Mouse (Mus musculus): ENCODE data around the gene Zfp821.

Gene Zfp821

GRCm38 (mm10) chr8:109704565-109705319 is 604 bp upstream of the Zfp821 start:
- ChIA-PET CTCF (interaction anchor here in 1 of 4 experiments (1.4 to 2.7 kb wide), 2 partner anchors 12 to 32 kb away, joined by 5 to 13 read pairs; partner anchors contain the start of gene Ist1), POLR2A (interaction anchor here (0.6 to 3.9 kb wide), 42 partner anchors 8 to 941 kb away, joined by 3 to 89 read pairs (median 5); partner anchors contain the start of genes Ap1g1 (in 3 of the 4), Ist1 (in 3 of the 4), Atxn1l (in 2 of the 4) and Dhodh (in 2 of the 4))

- CTCF ChIA-PET, result interaction anchor here in 3 of 4 experiments (0.5 to 2.7 kb wide), 12 partner anchors 10 to 913 kb away, joined by 3 to 13 read pairs (median 4); partner anchors contain the start of genes Ist1 (in 2 of the 3) and Dhodh (in 1 of the 3)
- POLR2A ChIA-PET, result interaction anchor here (0.6 to 3.9 kb wide), 36 partner anchors 8 to 439 kb away, joined by 3 to 89 read pairs (median 5); partner anchors contain the start of genes Ap1g1 (in 3 of the 4), Ist1 (in 3 of the 4), Atxn1l (in 2 of the 4) and Dhodh (in 2 of the 4)
Measured at GRCm38 (mm10) chr8:109706076-109706873, 929 bp downstream of the Zfp821 start.

- ChIA-PET CTCF (interaction anchor here in 3 of 4 experiments (0.7 to 2.7 kb wide), 8 partner anchors 10 to 93 kb away, joined by 3 to 13 read pairs (median 3); partner anchors contain the start of gene Ist1 (in 1 of the 3)), POLR2A (interaction anchor here (0.9 to 3.9 kb wide), 20 partner anchors 12 to 162 kb away, joined by 3 to 89 read pairs (median 8); partner anchors contain the start of genes Ap1g1 (in 3 of the 4), Ist1 (in 3 of the 4), Atxn1l (in 2 of the 4) and Dhodh (in 1 of the 4))
Measured at GRCm38 (mm10) chr8:109706874-109707237, 1.5 kb downstream of the Zfp821 start.

GRCm38 (mm10) chr8:109707921-109708320 is 2.6 kb downstream of the Zfp821 start:
- ChIA-PET CTCF (interaction anchor here in 2 of 4 experiments (1.1 to 1.3 kb wide), 2 partner anchors 11 to 20 kb away, joined by 3 read pairs; no protein-coding TSS in a partner anchor), POLR2A (interaction anchor here in 3 of 4 experiments (1.0 to 3.9 kb wide), 5 partner anchors 13 to 23 kb away, joined by 3 to 89 read pairs (median 4); partner anchors contain the start of gene Ist1 (in 2 of the 3))

- ChIA-PET POLR2A (interaction anchor here in 2 of 4 experiments (0.7 to 1.1 kb wide), 2 partner anchors 12 to 23 kb away, joined by 3 to 4 read pairs; no protein-coding TSS in a partner anchor), CTCF (interaction anchor here in 2 of 4 experiments (0.6 kb wide), 3 partner anchors 19 to 114 kb away, joined by 3 to 5 read pairs (median 3); no protein-coding TSS in a partner anchor)
Measured at GRCm38 (mm10) chr8:109712521-109712920, 7.2 kb downstream of the Zfp821 start.

GRCm38 (mm10) chr8:109714961-109715360 is 9.6 kb downstream of the Zfp821 start:
- ChIA-PET POLR2A (no interaction called here), CTCF (no interaction called here)

GRCm38 (mm10) chr8:109725106-109725505 is 19.8 kb downstream of the Zfp821 start:
- POLR2A ChIA-PET, result interaction anchor here (0.6 to 3.3 kb wide), 9 partner anchors 9 to 81 kb away, joined by 3 to 14 read pairs (median 10); partner anchors contain the start of genes Ap1g1 (in 1 of the 4), Atxn1l (in 1 of the 4) and Zfp821 (in 1 of the 4)
- CTCF ChIA-PET, result interaction anchor here in 2 of 4 experiments (0.6 kb wide), 2 partner anchors 260 to 1695 kb away, joined by 3 to 10 read pairs; no protein-coding TSS in a partner anchor

GRCm38 (mm10) chr8:109731012-109731411 is 25.7 kb downstream of the Zfp821 start:
- POLR2A ChIA-PET, result interaction anchor here in 2 of 4 experiments (0.6 to 1.5 kb wide), 6 partner anchors 8 to 26 kb away, joined by 3 to 4 read pairs (median 3); partner anchors contain the start of gene Zfp821 (in 2 of the 2)
- CTCF ChIA-PET, result no interaction called here

- ChIA-PET CTCF (no interaction called here), POLR2A (interaction anchor here in 3 of 4 experiments (0.6 to 4.2 kb wide), 6 partner anchors 9 to 46 kb away, joined by 5 to 32 read pairs (median 12); partner anchors contain the start of gene Zfp821 (in 2 of the 3))
Measured at GRCm38 (mm10) chr8:109734018-109734417, 28.7 kb downstream of the Zfp821 start.

GRCm38 (mm10) chr8:109736819-109737218 is 31.5 kb downstream of the Zfp821 start:
- ChIA-PET CTCF (interaction anchor here in 2 of 4 experiments (0.5 to 2.4 kb wide), 10 partner anchors 10 to 1009 kb away, joined by 3 to 27 read pairs (median 5); partner anchors contain the start of gene Zfp821 (in 1 of the 2)), POLR2A (interaction anchor here (0.6 to 4.4 kb wide), 31 partner anchors 8 to 1322 kb away, joined by 3 to 32 read pairs (median 6); partner anchors contain the start of genes Ap1g1 (in 3 of the 4), Zfp821 (in 2 of the 4) and Ist1 (in 1 of the 4))

GRCm38 (mm10) chr8:109737237-109738048 is 32.1 kb downstream of the Zfp821 start, which contains the start of gene Atxn1l:
Gene Atxn1l, minus strand, starts transcription at chr8:109737739.
- POLR2A ChIA-PET, result interaction anchor here (0.5 to 4.4 kb wide), 35 partner anchors 9 to 1734 kb away, joined by 3 to 32 read pairs (median 6); partner anchors contain the start of genes Ap1g1 (in 3 of the 4), Zfp821 (in 2 of the 4) and Ist1 (in 1 of the 4)
- CTCF ChIA-PET, result interaction anchor here (0.5 to 2.4 kb wide), 23 partner anchors 9 to 1930 kb away, joined by 3 to 27 read pairs (median 5); partner anchors contain the start of genes Ap1g1 (in 1 of the 4) and Zfp821 (in 1 of the 4)

- ChIA-PET POLR2A (interaction anchor here (0.5 to 4.4 kb wide), 20 partner anchors 8 to 1734 kb away, joined by 3 to 32 read pairs (median 10); partner anchors contain the start of genes Ap1g1 (in 2 of the 4) and Zfp821 (in 2 of the 4)), CTCF (interaction anchor here (0.5 to 2.0 kb wide), 17 partner anchors 9 to 1931 kb away, joined by 3 to 27 read pairs (median 5); partner anchors contain the start of gene Ap1g1 (in 1 of the 4))
Measured at GRCm38 (mm10) chr8:109738049-109738380, 32.7 kb downstream of the Zfp821 start.

- POLR2A ChIA-PET, result interaction anchor here in 2 of 4 experiments (0.8 to 2.9 kb wide), 7 partner anchors 9 to 70 kb away, joined by 3 to 24 read pairs (median 3); partner anchors contain the start of genes Zfp821 (in 2 of the 2), Ap1g1 (in 1 of the 2) and Atxn1l (in 1 of the 2)
- CTCF ChIA-PET, result interaction anchor here in 2 of 4 experiments (0.6 to 3.2 kb wide), 4 partner anchors 10 to 290 kb away, joined by 3 to 27 read pairs (median 5); partner anchors contain the start of gene Atxn1l (in 1 of the 2)
Measured at GRCm38 (mm10) chr8:109747468-109748199, 42.3 kb downstream of the Zfp821 start.

- CTCF ChIA-PET, result interaction anchor here in 2 of 4 experiments (0.6 to 1.6 kb wide), 3 partner anchors 12 to 117 kb away, joined by 3 to 18 read pairs (median 6); partner anchors contain the start of gene Atxn1l (in 2 of the 2)
- POLR2A ChIA-PET, result interaction anchor here (0.6 to 2.9 kb wide), 9 partner anchors 11 to 67 kb away, joined by 3 to 20 read pairs (median 4); partner anchors contain the start of genes Ap1g1 (in 3 of the 4) and Atxn1l (in 2 of the 4)
Measured at GRCm38 (mm10) chr8:109750274-109750673, 44.9 kb downstream of the Zfp821 start.

- POLR2A ChIA-PET, result interaction anchor here in 2 of 4 experiments (0.6 to 2.9 kb wide), 7 partner anchors 13 to 33 kb away, joined by 3 to 20 read pairs (median 8); partner anchors contain the start of genes Ap1g1 (in 2 of the 2) and Atxn1l (in 2 of the 2)
- CTCF ChIA-PET, result interaction anchor here in 2 of 4 experiments (0.6 to 1.6 kb wide), 3 partner anchors 13 to 1904 kb away, joined by 4 to 7 read pairs (median 6); partner anchors contain the start of gene Atxn1l (in 2 of the 2)
Measured at GRCm38 (mm10) chr8:109750699-109751098, 45.4 kb downstream of the Zfp821 start.
